In the genomic region with DNA sequence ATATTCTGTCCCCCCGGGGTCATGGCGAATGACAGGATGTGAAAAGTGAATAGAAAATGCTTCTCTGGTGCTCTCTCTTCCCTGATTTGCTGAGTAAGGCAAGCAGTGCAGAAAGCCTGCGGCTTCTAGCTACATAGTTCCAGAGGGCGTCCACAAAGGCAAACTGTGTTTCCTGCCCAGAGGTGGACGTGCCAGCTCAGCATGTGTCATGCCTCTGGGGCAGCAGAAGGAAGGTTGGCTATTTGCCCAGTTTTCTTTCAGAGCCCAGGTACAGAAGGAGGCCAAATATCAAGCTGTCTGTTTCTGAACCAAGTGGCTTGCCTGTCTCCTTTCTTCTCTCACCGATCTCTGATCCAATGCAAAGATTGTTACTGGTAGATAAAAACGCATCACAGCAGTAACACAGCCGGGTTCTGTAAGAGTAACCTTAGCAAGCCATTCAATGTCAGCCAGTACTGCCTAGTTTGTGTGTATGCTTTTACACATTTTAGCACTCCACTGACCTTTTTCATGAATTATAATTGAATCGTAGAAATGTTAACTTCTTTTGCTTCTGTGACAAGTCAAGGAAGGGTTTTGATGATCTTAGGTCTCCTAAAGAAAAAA, we compare ENCODE assay signal across 8 mouse cellular contexts.
DNase-seq lines count a peak whose midpoint lies in the region; ATAC-seq and TF ChIP-seq lines count a peak whose summit lies in the region.

No protein-coding gene starts in this region.

- 59% methylated on average over 9 of the region's 9 CpGs for WGBS in midbrain, embryonic 15.5 days
- WGBS in midbrain, embryonic 13.5 days = 69% methylated on average over 9 of the region's 9 CpGs
- 33% methylated on average over 9 of the region's 9 CpGs for WGBS in heart, postnatal 0 days

- H3K4me2 ChIP-seq in midbrain, embryonic 15.5 days = no peak overlapping the region
- H3K4me2 ChIP-seq in midbrain, embryonic 13.5 days (replicated peaks) = no peak overlapping the region
- H3K4me2 ChIP-seq in heart, postnatal 0 days (ENCODE audit: low read depth, low read length) = peak overlapping the region; percentile 9; the same call in 1 of the 2 replicates

- H3K4me1 ChIP-seq in midbrain, embryonic 15.5 days = 0 out of 2 replicates have a peak, but pooled peaks cover 5% of the 10 kb centered on the region
- H3K4me1 ChIP-seq in midbrain, embryonic 13.5 days (replicated peaks) = 0 out of 2 replicates have a peak, but pooled peaks cover 2% of the 10 kb centered on the region
- H3K4me1 ChIP-seq in heart, postnatal 0 days (ENCODE audit: control insufficient read depth, insufficient read depth) = no peaks in the 10 kb centered on the region

- no peaks in the 10 kb centered on the region for H3K27me3 ChIP-seq in midbrain, embryonic 15.5 days (replicated peaks)
- H3K27me3 ChIP-seq in midbrain, embryonic 13.5 days = no peaks in the 10 kb centered on the region
- no peaks in the 10 kb centered on the region for H3K27me3 ChIP-seq in heart, postnatal 0 days (ENCODE audit: control insufficient read depth, insufficient read depth, low read length)

- ATAC-seq in midbrain, embryonic 15.5 days (replicated peaks) = peak; percentile 88
- ATAC-seq in midbrain, embryonic 13.5 days = no peak
- peak; percentile 68 for ATAC-seq in heart, postnatal 0 days (ENCODE audit: insufficient read depth, low read depth)
- peak; percentile 34; the same call in 1 of the 2 replicates for ATAC-seq in megakaryocyte progenitor cell, adult 5-6 weeks (replicated peaks; ENCODE audit: poor library complexity)
- ATAC-seq in erythroblast, adult 5-6 weeks (replicated peaks; ENCODE audit: low FRiP score, poor library complexity, severe bottlenecking) = no peak

- no peaks in the 10 kb centered on the region for H3K36me3 ChIP-seq in midbrain, embryonic 15.5 days (replicated peaks)
- no peaks in the 10 kb centered on the region for H3K36me3 ChIP-seq in midbrain, embryonic 13.5 days
- no peaks in the 10 kb centered on the region for H3K36me3 ChIP-seq in heart, postnatal 0 days (replicated peaks; ENCODE audit: control insufficient read depth, insufficient read depth, low read length)

- TF ChIP-seq EP300 in heart, postnatal 0 days (IDR thresholded peaks at IDR 0.05; ENCODE audit: low read depth) = no peak

- H3K9me3 ChIP-seq in midbrain, embryonic 15.5 days = no peaks in the 10 kb centered on the region
- H3K9me3 ChIP-seq in midbrain, embryonic 13.5 days = no peaks in the 10 kb centered on the region
- H3K9me3 ChIP-seq in heart, postnatal 0 days (replicated peaks; ENCODE audit: control insufficient read depth, low read length) = no peaks in the 10 kb centered on the region

- no peak for TF ChIP-seq CTCF in heart, postnatal 0 days (IDR thresholded peaks at IDR 0.05; ENCODE audit: low read depth)
- no peak for TF ChIP-seq CTCF in gastrocnemius, adult 2 months (IDR thresholded peaks at IDR 0.05)

- H3K27ac ChIP-seq in midbrain, embryonic 15.5 days = no peak overlapping the region
- no peak overlapping the region for H3K27ac ChIP-seq in midbrain, embryonic 13.5 days
- H3K27ac ChIP-seq in heart, postnatal 0 days (ENCODE audit: low read depth) = no peak overlapping the region
- H3K27ac ChIP-seq in gastrocnemius, adult 2 months = no peak overlapping the region

- intact Hi-C loops in gastrocnemius, adult 2 months (cut with DNase I) = no loop called here

- no peak overlapping the region for H3K9ac ChIP-seq in midbrain, embryonic 15.5 days
- no peak overlapping the region for H3K9ac ChIP-seq in midbrain, embryonic 13.5 days (replicated peaks)
- H3K9ac ChIP-seq in heart, postnatal 0 days (replicated peaks; ENCODE audit: low read depth, low read length) = no peak overlapping the region

- peak; percentile 11 for DNase-seq in cerebellum, adult 9-10 months
- DNase-seq in heart, postnatal 0 days (ENCODE audit: low spot score) = peak; percentile 52
- no peak for DNase-seq in gastrocnemius, adult 2 months
- no peak for DNase-seq in gastrocnemius, postnatal 10 days

- no peak overlapping the region for H3K4me3 ChIP-seq in midbrain, embryonic 15.5 days
- no peak overlapping the region for H3K4me3 ChIP-seq in midbrain, embryonic 13.5 days (replicated peaks)
- no peak overlapping the region for H3K4me3 ChIP-seq in heart, postnatal 0 days (ENCODE audit: low read depth, low read length)
- H3K4me3 ChIP-seq in gastrocnemius, adult 2 months = no peak overlapping the region

Comparison
In these comparisons a context has a peak if more than half of its experiments do, and no peak if none do; other contexts are left out.
1. ATAC-seq: peak in midbrain, embryonic 15.5 days (single experiment), heart, postnatal 0 days (single experiment) and megakaryocyte progenitor cell, adult 5-6 weeks (single experiment); none in midbrain, embryonic 13.5 days (single experiment) and erythroblast, adult 5-6 weeks (single experiment).
2. DNase-seq: peak in cerebellum, adult 9-10 months (single experiment) and heart, postnatal 0 days (single experiment); none in gastrocnemius, adult 2 months (single experiment) and gastrocnemius, postnatal 10 days (single experiment).